Mouse (Mus musculus) layer of hippocampus, adult 9-11 months (tissue): Measurements from ENCODE around the gene Nlrc4.
"Not testable (repeated sequence)": the region's sequence is repeated elsewhere in the genome, so short reads cannot be mapped to it uniquely, and the experiment has no call there.

Source experiments
- DNase-seq: peaks from one replicate; pipeline ENCODE4 v3.0.0; 2022

The Nlrc4 gene

GRCm38 (mm10) chr17:74458711-74459408 is at the start of gene Nlrc4:
Gene Nlrc4 (minus strand): TSS chr17:74459142.
- no peak for DNase-seq

- no peak for DNase-seq
Observed at GRCm38 (mm10) chr17:74508600-74508999, 49.7 kb upstream of the Nlrc4 start.

- DNase-seq = peak; percentile 55
Observed at GRCm38 (mm10) chr17:74507934-74508333, 49.0 kb upstream of the Nlrc4 start.

- DNase-seq = no peak
Observed at GRCm38 (mm10) chr17:74501085-74501484, 42.1 kb upstream of the Nlrc4 start.

- no peak for DNase-seq
Observed at GRCm38 (mm10) chr17:74500204-74500603, 41.3 kb upstream of the Nlrc4 start.

GRCm38 (mm10) chr17:74491565-74491964 is 32.6 kb upstream of the Nlrc4 start:
- DNase-seq = no peak

GRCm38 (mm10) chr17:74489901-74490220 is 30.9 kb upstream of the Nlrc4 start:
- DNase-seq = no peak

- DNase-seq = peak; percentile 96
Observed at GRCm38 (mm10) chr17:74489024-74489900, 30.3 kb upstream of the Nlrc4 start, which contains the start of gene Yipf4. Gene Yipf4 (plus strand): TSS chr17:74489493.

- no peak for DNase-seq
Observed at GRCm38 (mm10) chr17:74480361-74481069, 21.6 kb upstream of the Nlrc4 start.

GRCm38 (mm10) chr17:74470133-74470532 is 11.2 kb upstream of the Nlrc4 start:
- DNase-seq = not testable (repeated sequence)

GRCm38 (mm10) chr17:74467981-74468380 is 9.0 kb upstream of the Nlrc4 start:
- not testable (repeated sequence) for DNase-seq

- DNase-seq = no peak
Observed at GRCm38 (mm10) chr17:74463510-74463909, 4.6 kb upstream of the Nlrc4 start.

- DNase-seq = no peak
Observed at GRCm38 (mm10) chr17:74457972-74458677, 817 bp downstream of the Nlrc4 start.

GRCm38 (mm10) chr17:74456825-74457224 is 2.1 kb downstream of the Nlrc4 start:
- no peak for DNase-seq

- DNase-seq = no peak
Observed at GRCm38 (mm10) chr17:74455426-74455825, 3.5 kb downstream of the Nlrc4 start.

GRCm38 (mm10) chr17:74454660-74455059 is 4.3 kb downstream of the Nlrc4 start:
- no peak for DNase-seq

GRCm38 (mm10) chr17:74453928-74454327 is 5.0 kb downstream of the Nlrc4 start:
- no peak for DNase-seq

GRCm38 (mm10) chr17:74449776-74450175 is 9.2 kb downstream of the Nlrc4 start:
- no peak for DNase-seq

GRCm38 (mm10) chr17:74440486-74440885 is 18.5 kb downstream of the Nlrc4 start:
- no peak for DNase-seq

GRCm38 (mm10) chr17:74437762-74438161 is 21.2 kb downstream of the Nlrc4 start:
- no peak for DNase-seq

GRCm38 (mm10) chr17:74432631-74433030 is 26.3 kb downstream of the Nlrc4 start:
- DNase-seq = no peak

- peak; percentile 17 for DNase-seq
Observed at GRCm38 (mm10) chr17:74431481-74431880, 27.5 kb downstream of the Nlrc4 start.

- DNase-seq = no peak
Observed at GRCm38 (mm10) chr17:74430074-74430473, 28.9 kb downstream of the Nlrc4 start.
